Mouse (Mus musculus): ENCODE measurements at regions not wholly inside any gene's neighbourhood (a gene's known extent, or its start where the extent isn't known, plus 50 kb on each side); places are given as distances from the start of the nearest gene placed in this dataset.

- TF ChIP-seq CTCF (IDR thresholded peaks at IDR 0.05; ENCODE audit: control insufficient read depth, insufficient read depth, insufficient read length): no peak
- TF ChIP-seq MYOG (IDR thresholded peaks at IDR 0.05; ENCODE audit: control insufficient read depth, extremely low read depth, insufficient read length): no peak
- TF ChIP-seq MYOD1 (IDR thresholded peaks at IDR 0.05; ENCODE audit: control insufficient read depth, insufficient read length, low read depth): no peak
- TF ChIP-seq MAX (IDR thresholded peaks at IDR 0.05): no peak
- no peak for TF ChIP-seq USF1 (IDR thresholded peaks at IDR 0.05; ENCODE audit: low read depth)
These were observed 234.1 kb downstream of the Rybp start for GRCm38 (mm10) chr6:100052955-100053795.

Data from C2C12 (cell line).